Mouse (Mus musculus) urinary bladder, postnatal 25 days (tissue): ENCODE data around the gene Peli1.

Source experiments
- DNase-seq: peaks from one replicate; pipeline ENCODE4 v3.0.0; 2022; ENCODE audit warnings: low spot score

Gene Peli1

GRCm38 (mm10) chr11:21092621-21093020, 1.5 kb downstream of the Peli1 start:
- DNase-seq = no peak

GRCm38 (mm10) chr11:21093081-21093815, 2.2 kb downstream of the Peli1 start:
- DNase-seq = no peak

- no peak for DNase-seq
Observed at GRCm38 (mm10) chr11:21096590-21096989, 5.5 kb downstream of the Peli1 start.

- no peak for DNase-seq
Observed at GRCm38 (mm10) chr11:21098457-21098856, 7.4 kb downstream of the Peli1 start.

GRCm38 (mm10) chr11:21100704-21101103, 9.6 kb downstream of the Peli1 start:
- DNase-seq = no peak

- no peak for DNase-seq
Observed at GRCm38 (mm10) chr11:21101286-21101685, 10.2 kb downstream of the Peli1 start.

GRCm38 (mm10) chr11:21102273-21103005, 11.3 kb downstream of the Peli1 start:
- no peak for DNase-seq

GRCm38 (mm10) chr11:21103186-21103585, 12.1 kb downstream of the Peli1 start:
- DNase-seq = no peak

GRCm38 (mm10) chr11:21105393-21105792, 14.3 kb downstream of the Peli1 start:
- DNase-seq = no peak

GRCm38 (mm10) chr11:21107120-21107519, 16.0 kb downstream of the Peli1 start:
- DNase-seq = no peak

- DNase-seq = no peak
Observed at GRCm38 (mm10) chr11:21109279-21109678, 18.2 kb downstream of the Peli1 start.

GRCm38 (mm10) chr11:21114516-21114915, 23.4 kb downstream of the Peli1 start:
- no peak for DNase-seq

- no peak for DNase-seq
Observed at GRCm38 (mm10) chr11:21115804-21116203, 24.7 kb downstream of the Peli1 start.

- no peak for DNase-seq
Observed at GRCm38 (mm10) chr11:21116623-21117295, 25.7 kb downstream of the Peli1 start.

- no peak for DNase-seq
Observed at GRCm38 (mm10) chr11:21121737-21122136, 30.6 kb downstream of the Peli1 start.

- no peak for DNase-seq
Observed at GRCm38 (mm10) chr11:21122399-21122798, 31.3 kb downstream of the Peli1 start.

- no peak for DNase-seq
Observed at GRCm38 (mm10) chr11:21131692-21132091, 40.6 kb downstream of the Peli1 start.

- DNase-seq = no peak
Observed at GRCm38 (mm10) chr11:21134875-21135451, 43.9 kb downstream of the Peli1 start.

- DNase-seq = no peak
Observed at GRCm38 (mm10) chr11:21139453-21139852, 48.4 kb downstream of the Peli1 start.

- no peak for DNase-seq
Observed at GRCm38 (mm10) chr11:21141242-21141641, 50.2 kb downstream of the Peli1 start.

GRCm38 (mm10) chr11:21141755-21142154, 50.7 kb downstream of the Peli1 start:
- no peak for DNase-seq

GRCm38 (mm10) chr11:21149476-21149875, 58.4 kb downstream of the Peli1 start:
- no peak for DNase-seq

- no peak for DNase-seq
Observed at GRCm38 (mm10) chr11:21150316-21150715, 59.2 kb downstream of the Peli1 start.
